Mouse (Mus musculus) neutrophil, adult 59 days (primary cell): ENCODE data around the gene Nob1. TPM values are rescaled to one million over a fixed set of nuclear protein-coding genes. Genes with fewer than 3 reads are reported as not detected.

Experiments used
- total RNA-seq, 2 experiments: library from RNA; stranded (reverse); gene quantifications; 1 replicate in 1 of 2; 2 replicates in 1 of 2; pipeline ENCODE4 v1.2.4; 2023

The Nob1 gene
- 10 to 100 TPM; 11.1 to 16.2 TPM for total RNA-seq

GRCm38 (mm10) chr8:107424597-107425229 lies at the start of gene Nob1:
Gene Nob1 (minus strand): TSS chr8:107425051.

GRCm38 (mm10) chr8:107435962-107436831 lies 11.3 kb upstream of the Nob1 start, which contains the start of gene Wwp2:
Gene Wwp2 (plus strand): TSS chr8:107436365.

GRCm38 (mm10) chr8:107403038-107403781 lies 21.6 kb downstream of the Nob1 start, which contains the start of gene Nqo1:
Gene Nqo1 (minus strand): TSS chr8:107403206.

Other genes starting within 250 kb of the Nob1 start
- gene Nfat5, start 131.6 kb downstream of the Nob1 start, total RNA-seq = 10 to 100 TPM; 71.6 to 79.1 TPM
- gene Nqo1, start 21.8 kb downstream of the Nob1 start, total RNA-seq = 1 to 10 TPM; 1.4 to 1.9 TPM
- gene Wwp2, start 11.3 kb upstream of the Nob1 start, total RNA-seq = 100 to 1,000 TPM; 131 to 144 TPM
- 10 to 100 TPM; 30.3 to 32.5 TPM for gene Psmd7, start 163.4 kb upstream of the Nob1 start, total RNA-seq